Mouse (Mus musculus) adrenal gland, postnatal 14 days (tissue): ENCODE measurements around the gene Rhbdd1. TPM values are rescaled to one million over a fixed set of nuclear protein-coding genes. Genes with fewer than 3 reads are reported as not detected.

Experiments used
- DNase-seq: peaks from one replicate; pipeline ENCODE4 v3.0.0; 2021; ENCODE audit warnings: mixed read lengths
- long read RNA-seq, 2 experiments: library from polyadenylated mRNA; stranded (forward); transcript quantifications; one replicate each; pipeline ENCODE4 v2.0.0; 2021
- total RNA-seq: library from RNA; stranded (reverse); gene quantifications from 2 replicates; pipeline ENCODE4 v1.2.3, GENCODE M21; 2021

Gene Rhbdd1
- 23.0 and 23.2 TPM in 2 replicates for total RNA-seq
- long read RNA-seq, experiment 1, transcript Rhbdd1-201 (7 exons, 3,636 nt), result major isoform, 12 of 17 reads
- long read RNA-seq, experiment 1, partial matches to known transcripts, result 0 of 17 reads
- long read RNA-seq, experiment 1, other reads (novel, unspliced or antisense), result 4 of 17 reads
- long read RNA-seq, experiment 2, transcript Rhbdd1-201 (7 exons, 3,636 nt), result major isoform, 6 of 9 reads
- long read RNA-seq, experiment 2, partial matches to known transcripts, result 2 of 9 reads
- long read RNA-seq, experiment 2, other reads (novel, unspliced or antisense), result 1 of 9 reads

DNA sequence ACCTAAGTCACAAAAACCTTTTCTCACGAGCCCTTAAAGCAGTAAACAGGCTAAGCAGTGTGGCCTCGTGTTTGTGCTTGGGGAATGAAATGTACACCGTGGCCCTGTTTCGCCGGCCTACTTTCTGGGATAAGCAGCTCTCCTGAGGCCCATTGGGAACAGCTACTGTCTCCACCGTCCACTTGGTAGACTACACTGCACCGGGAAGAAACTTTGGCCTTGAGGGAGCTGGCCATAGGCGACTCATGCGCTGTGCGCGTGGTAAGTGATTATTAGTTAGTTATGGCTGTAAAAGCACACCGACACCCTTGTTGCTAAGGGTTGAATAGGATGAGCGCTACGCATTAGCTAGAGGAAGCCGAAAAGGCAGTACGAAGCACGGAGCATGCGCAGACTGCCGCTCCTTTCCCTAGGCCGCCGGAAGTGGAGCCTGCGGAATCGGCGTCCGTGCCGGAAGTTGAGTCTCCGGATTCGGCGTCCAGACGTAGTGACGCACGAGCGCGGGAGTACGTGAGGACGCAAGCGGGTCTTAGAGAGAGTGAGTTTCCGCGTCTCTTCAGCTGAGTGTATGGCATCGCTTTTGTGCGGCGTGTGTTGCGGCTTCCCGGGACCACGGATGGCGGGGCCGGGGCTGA lies at the start of gene Rhbdd1:
TSS of gene Rhbdd1 (plus strand) at position 342 of the 635 bp plus-strand sequence.
- peak; percentile 98 for DNase-seq

DNA sequence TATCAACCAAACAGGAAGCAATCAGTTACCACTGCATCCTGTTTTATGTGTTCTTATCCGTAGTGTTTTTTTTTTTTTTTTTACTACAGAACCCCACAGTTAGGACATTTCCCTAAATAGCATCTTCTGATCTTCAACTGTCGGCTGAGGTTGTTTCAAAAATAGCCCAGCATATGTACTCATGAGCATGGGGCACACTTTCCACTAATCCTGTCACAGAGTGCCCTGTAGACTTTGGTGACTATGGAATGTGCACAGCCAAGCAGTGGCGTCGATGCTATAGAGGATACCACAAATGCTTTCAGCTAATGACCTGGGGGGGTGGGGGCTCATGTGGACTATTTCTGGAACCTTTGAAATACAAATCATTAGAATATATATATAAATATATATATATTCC lies 48.7 kb upstream of the Rhbdd1 start:
- no peak for DNase-seq

DNA sequence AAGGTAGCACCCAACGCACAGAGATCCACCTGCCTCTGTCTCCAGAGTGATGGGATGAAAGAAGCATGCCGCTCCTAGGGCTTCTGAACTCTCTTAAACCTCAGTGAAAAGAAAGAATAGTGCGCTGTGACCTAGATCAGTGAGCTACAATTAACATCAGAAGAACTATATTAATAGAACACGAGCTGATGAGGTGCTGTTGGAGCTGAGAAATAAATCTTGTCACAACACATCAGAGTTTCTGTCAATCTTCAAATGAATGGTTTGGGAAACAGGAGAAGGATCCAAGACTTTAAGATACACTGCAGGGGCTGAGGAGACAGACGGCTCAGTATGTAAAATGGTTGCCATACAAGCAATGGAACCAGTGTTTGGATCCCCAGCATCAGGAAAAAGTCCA lies 44.0 kb upstream of the Rhbdd1 start:
- no peak for DNase-seq

DNA sequence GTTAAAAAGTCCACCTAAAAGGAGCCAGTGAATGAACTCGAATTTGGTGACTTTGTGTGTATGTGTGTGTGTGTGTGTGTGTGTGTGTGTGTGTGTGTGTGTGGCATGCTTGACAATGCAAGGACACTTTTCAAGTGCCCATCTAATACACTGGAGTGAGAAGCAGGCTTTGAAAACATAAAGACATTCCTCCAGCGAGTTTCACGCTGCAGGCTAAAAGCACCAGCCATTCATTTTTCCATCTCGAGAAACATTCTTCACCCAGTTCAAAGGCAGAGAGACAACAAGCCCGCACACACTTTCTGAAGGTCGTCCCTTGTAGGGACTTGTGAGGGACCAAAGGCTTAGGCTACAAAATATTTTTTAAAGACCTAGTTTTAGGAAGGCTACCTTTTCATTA lies 42.7 kb upstream of the Rhbdd1 start:
- no peak for DNase-seq

DNA sequence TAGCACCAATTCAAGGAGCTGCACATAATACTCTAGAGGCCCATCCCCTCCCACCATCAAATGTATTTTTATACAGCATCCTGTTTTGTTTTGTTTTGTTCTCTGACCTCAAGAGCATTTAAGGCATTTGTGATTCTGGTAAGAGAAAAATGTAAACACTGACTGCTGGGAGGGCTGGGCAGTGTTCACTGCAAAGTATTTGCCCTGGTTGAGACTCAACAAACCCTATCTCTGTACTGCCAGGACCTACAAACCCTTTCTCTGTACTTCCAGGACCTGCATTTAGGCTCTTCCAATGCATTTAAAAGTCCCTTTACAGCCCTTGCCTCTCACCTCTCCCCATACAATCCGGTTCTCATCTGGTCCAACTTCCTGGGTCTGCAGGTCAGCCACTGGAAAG lies 41.9 kb upstream of the Rhbdd1 start:
- DNase-seq, result no peak

DNA sequence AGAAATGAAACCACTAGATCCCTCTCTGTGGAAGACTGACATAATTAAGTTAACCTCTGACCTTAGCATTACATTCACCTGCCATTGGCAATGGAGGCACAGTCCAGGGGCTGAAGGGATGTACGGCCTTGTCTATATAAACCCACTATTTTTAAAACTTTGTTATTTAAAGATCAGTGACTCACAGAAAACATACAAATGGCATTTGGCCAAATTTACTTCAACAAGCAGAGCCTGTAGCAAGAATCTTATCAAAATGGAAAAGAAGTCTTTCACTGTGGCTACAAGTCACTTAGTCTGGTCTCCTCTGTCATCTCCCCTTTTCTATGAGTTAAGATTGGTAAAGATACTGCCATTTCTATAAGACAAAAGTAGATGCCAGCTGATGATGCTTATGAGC lies 36.5 kb upstream of the Rhbdd1 start:
- no peak for DNase-seq

DNA sequence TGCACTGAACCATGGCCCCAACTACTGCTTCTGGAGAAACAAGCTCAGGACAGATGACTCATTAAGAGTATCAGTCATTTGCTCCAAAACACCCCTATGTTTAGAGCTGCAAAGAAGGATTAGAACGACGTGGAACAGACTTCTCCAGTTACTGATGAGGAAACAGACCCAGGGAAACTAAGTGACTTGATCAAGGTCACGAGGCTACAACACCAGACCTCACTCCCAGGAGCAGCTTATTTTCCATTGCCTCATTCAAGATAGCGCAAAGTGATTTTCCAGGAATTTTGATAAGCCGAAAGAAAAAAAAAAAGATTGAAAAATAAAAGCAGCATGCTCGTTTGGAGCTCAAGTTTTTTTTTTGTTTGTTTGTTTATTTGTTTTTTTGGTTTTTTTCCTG lies 34.4 kb upstream of the Rhbdd1 start:
- no peak for DNase-seq

DNA sequence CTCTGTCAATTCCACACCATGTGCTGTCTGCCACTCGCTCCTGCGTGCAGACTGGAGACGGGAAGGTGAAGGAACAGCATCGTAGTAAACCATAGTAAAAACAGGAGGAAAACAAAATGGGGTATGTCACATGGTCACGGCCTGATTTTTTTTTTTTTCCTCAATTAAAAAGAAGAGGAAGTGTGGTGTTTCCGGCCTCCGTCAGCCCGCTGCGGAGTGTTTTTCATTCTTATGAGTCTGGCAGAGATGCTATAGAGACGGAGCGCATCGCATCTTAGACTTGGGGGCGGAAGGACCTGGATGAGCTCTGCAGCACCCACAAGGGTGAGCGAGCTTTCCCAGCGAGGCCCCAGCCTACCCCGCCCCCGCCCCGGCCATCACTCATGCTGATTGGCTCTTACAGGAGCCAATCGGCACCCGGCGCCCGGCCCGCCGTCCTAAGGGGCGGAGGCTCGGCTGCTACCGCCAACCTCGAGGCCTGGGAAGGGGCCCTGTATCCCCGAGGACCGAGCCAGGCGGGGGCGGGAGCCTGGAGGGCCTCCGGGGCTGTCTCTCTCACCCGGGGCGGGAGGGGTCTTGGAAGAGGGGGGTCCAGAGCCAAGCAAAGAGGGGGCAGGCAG lies 33.1 kb upstream of the Rhbdd1 start:
- DNase-seq, result peak; percentile 95

DNA sequence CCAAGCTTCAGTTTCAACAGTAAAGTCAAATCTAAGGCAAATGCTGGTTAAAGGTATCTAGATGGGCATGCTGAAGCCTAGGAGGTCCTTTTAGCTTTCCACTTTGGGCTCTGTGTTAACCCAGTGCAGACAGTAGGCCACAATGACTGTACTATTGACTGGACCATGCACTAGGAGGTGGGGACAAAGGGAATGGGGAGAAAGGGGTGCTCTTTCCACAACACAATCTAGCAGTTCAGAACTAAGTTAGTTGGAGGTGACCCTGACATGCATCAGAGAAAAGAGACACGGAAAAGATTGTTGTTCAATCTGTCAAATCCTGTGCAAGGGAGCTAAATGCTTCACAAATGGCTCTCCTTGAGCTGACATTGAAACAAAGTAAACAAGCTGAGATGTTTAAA lies 32.4 kb upstream of the Rhbdd1 start:
- peak; percentile 23 for DNase-seq

DNA sequence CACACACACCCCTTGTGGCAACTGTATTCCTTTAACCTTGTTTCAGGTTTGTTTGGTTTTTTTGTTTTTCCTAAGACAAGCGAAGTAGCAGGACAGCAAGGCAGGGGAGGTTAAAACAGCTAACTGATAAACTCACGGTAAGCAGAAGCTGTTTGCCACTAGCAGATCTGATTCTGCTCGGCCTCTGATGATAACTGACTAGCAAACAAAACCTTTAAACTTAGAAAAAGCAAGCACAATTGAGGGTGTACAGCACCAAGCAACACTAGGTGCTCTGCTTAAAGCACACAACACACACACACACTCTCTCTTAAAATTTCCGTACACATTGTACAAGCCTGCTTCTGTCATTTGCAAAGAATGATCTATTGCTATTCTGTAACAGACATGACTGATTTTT lies 31.8 kb upstream of the Rhbdd1 start:
- no peak for DNase-seq

DNA sequence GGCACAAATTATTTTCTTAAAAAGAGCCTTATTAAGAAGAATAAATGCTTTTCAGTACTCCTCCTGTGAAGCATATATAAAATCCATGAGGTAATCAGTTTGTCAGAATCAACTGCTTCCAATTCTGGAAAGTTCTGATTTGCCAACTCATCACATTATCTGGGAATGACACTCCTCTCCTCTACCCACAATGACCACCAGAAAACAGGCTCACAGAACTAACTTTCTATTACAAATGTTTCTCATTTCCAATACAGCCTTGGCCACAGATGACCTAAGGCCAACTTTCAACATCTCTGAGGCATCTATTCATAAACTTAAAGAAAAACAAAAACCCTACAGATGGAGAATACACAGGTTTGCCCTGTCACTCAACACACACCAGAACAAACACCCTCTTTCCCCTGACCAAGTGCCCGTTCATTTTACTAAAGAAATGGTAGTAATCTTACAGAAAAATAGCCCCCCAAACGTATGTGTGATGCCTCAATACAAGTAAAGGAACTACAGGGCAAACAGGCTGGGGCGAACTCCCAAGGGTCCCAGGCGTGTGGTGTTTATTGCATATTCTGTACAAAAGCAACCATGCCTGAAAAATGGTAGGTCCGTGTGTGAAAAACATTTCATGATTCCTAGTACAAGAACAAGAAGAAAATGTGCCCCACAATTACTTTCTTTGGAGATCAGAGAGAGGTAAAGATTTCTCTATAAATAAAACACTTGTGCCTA lies 30.6 kb upstream of the Rhbdd1 start:
- DNase-seq, result no peak

DNA sequence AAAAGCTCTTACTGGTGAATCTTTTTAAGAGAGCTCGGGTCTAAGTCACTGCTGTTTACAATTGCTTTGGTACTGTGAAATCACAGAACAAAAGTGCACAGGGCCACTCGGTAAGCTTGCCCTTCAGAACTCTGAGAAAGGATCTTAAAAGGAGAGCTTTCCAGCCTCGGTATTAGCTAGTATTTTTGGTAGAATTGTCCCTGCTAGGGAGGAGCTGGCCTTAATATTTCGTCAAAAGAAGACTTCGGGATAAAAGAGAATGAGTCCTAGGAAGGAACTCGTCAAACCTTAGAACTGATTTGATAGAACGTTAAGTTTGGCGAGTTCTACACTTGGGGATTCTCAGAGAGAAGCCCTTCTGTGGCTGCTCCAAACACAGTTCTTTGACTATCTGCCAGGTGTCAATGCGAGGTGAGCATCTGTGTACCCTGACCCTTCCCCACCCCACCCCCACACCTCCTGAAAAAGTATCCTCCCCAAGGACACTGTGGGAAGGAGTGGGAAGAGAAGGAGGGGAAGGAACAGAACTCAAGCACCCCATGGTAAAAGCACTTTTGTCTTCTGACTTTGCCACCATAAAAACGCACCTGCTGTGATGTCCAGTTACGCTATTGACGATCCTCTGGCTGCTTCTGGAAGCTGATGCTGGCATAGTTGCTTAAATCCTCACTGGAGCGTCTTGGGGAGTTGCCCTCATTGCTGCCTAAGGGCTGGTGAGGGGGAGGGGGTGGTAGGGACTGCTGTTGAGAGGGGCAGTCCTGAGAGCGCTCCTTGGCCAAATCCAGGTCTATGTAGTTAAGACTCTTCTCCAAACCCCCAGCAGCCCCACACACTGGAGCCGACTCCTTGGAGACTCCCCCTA lies 29.8 kb upstream of the Rhbdd1 start:
- DNase-seq, result peak; percentile 31

DNA sequence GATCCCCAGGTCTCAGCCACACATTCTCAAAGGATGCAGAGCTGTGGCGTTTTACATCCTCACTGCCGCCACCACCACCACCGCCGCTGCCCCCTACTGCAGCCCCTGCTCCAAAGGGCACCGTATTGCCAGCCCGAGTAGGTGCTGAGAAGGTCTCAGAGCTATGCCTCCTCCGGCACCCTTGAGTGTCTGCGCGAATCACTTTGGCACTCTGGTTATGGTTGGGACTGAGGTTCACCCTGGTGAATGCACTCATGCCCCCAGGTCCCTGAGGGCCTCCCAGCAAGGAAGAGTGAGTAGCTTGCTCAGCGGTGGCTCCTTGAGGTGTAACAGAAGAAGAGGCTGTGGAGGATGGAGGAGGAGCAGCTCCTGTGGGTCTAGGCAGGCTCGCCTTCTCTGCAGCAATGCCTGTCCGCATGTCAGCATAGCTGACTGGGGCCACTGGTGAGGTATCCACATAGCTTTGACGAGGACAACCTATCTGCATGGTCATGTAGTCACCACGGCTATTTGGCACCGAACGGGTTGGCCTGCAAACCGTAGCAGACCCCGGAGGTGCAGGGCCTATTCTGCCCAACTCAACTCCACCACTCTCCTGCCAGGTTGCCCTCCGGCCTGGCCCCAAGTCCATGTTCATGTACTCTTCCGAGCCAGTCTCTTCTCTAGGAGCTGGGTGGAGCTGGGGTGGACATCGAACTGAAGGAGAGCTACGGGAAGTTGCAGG lies 29.0 kb upstream of the Rhbdd1 start:
- peak; percentile 29 for DNase-seq

DNA sequence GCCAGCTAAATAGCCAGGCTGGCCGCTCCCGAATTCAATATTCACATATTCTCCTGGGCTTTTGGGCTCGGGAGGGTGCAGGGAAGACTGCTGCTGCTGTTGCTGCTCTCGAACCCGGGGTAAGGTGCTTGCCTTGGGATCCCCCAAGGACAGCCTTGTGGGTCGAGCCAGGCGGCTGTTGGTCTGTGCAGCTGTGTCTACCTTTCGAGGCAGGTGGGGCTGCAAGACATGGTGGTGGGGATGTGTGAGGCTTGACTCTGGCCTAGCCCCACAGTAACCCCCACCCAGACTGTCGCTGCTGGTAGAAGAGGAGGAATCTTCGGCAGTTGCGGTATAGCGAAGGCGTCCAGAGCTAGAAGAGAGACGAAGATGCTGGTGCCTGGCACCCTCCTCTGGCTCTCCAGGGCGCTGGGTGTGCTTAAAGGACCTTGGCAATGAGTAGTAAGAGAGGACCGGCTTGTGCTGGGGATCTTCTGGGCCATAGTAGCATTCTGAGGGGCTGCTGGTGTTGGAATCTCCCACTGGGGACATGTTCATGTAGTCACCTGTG lies 28.4 kb upstream of the Rhbdd1 start:
- DNase-seq, result peak; percentile 13

DNA sequence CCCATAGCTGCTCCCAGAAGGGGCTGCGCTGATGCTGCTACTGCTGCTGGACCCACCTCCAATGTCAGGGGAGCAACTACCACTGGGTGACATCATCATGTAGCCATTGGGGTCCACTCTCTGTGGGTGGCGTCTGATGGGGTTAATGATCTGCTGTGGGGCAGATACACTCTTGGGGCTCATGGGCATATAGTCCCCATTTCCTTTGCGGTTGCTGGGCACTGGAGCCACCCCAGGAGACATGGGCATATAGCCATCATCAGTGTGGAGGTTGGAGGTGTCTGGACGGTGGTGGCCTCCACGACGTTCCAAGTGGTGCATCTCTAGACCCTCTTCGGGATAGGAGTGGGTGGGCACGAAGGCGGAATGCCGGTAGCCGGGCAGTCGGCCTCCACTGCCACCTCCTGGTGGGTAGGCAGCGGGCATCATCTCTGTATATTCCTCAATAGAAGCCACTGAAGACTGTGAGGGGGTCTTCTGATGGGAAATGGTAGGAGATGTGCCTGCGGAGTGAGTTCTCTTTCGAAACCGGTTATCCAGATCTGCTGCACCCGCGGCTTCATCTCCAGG lies 27.7 kb upstream of the Rhbdd1 start:
- DNase-seq, result peak; percentile 6

DNA sequence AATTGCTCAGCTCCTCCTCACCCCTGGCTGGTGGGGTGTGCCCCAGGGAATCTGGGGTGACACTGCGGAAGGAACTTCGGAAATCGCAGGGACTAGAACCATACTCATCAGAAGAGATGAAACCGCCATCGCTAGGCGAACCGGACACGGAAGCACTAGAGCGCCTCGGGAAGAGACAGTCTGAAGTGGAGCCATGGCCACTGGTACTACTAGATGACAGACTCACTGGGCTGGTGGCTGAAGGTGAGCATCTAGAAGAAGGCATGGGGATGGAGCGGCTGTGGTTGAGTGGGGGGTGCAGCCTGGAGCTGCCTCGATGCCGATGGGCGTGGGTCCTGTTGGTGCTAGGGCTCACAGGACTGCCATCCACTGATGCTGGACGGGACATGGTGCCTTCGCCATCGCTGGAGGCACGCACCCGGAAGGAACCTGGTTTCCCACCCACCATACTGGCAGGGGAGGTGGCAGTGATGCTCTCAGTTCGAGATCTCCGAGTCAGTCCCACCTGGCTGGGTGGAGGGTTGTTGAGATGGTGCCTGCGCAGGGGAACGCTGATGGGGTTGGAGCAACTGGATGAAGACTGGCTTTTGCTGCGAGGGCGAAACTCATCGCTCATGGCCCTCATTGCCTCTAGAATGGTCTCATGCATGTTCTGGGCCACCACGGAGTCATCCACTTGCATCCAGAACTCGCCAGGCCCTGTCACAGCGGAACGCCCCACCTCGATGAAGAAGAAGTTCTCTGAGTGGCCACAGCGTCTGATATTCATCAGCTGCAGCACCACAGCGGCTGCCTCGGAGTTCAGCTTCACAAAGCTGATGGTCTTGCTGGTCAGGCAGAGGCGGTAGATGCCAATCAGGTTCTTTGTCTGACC lies 26.9 kb upstream of the Rhbdd1 start:
- peak; percentile 32 for DNase-seq

DNA sequence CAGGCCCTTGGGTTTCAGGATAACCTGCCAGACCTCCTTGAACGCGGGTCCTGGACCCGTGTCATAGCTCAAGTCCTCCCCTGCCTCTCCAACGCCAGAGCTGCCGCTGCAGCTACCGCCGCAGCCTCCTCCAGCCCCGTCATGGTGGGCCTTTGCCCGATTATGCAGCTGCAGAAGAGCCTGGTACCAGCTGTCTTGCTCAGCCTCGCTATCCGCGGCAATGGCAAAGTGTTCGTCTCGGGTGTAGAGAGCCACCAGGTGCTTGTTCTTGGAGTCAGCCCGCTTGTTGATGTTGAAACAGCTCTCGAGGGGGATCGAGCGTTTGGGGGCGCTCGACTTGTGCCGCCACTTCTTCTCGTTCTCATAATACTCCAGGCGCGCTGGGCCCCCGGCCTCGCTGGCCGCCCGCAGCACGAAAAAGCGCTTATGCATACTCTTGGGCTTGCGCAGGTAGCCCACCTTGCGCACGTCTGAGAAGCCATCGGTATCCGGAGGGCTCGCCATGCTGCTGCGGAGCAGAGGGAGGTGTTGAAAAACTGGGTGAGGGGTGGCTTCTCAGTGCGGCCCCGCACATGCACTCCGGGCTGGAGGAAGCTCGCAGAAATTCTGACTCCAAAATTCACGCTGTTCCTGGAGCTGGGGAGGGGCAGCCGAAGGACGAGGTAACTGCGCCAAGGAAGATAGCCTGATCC lies 26.1 kb upstream of the Rhbdd1 start:
- DNase-seq, result peak; percentile 64

DNA sequence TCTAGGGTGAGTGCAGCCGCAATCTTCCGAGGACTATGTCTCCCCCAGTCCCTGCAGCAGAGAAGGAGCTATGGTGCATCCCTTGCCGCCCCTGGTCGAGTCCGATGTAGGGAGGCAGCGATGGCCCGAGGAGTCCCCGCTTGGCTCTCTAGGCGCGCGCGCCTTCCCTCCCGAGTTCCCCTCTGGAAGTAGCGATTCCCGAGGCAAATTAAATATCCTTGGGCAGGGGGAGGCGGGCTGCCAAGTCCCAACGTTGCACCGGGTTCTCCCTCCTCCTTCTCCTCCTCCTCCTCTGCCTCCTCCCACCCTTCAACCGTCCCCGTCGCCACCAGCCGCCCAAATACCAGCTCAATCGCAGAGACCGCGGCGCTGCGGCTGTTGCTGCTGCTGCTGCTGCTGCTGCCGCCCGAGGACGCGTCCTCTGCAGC lies 25.5 kb upstream of the Rhbdd1 start:
- DNase-seq, result peak; percentile 89
